In genomic region chr17:79350751-79351191, GRCm38 (mm10) we compare ENCODE assay signal across 12 mouse cellular contexts. TPM values are rescaled to one million over a fixed set of nuclear protein-coding genes. Genes with fewer than 3 reads are reported as not detected.
A peak's percentile ranks its signal among the peaks of the same experiment; 100 is the strongest.
DNase-seq lines count a peak whose midpoint lies in the region; ATAC-seq lines count a peak whose summit lies in the region.
"Had no signal": no experiment of that assay in that cellular context is flagged by ENCODE, and none has a peak within 500 bp of the region (broad histone marks: within the 10 kb centered on the region; RNA-seq: fewer than 3 reads in every experiment).

No protein-coding gene starts in this region.

- H3K4me1 ChIP-seq in heart, embryonic 12.5 days (replicated peaks) = peaks cover 62% of the 10 kb centered on the region
- H3K4me1 ChIP-seq in erythroblast, embryonic 14.5 days (ENCODE audit: control insufficient read depth) = peaks cover 82% of the 10 kb centered on the region
- peaks cover 82% of the 10 kb centered on the region for H3K4me1 ChIP-seq in liver, embryonic 15.5 days (replicated peaks)

- no peaks in the 10 kb centered on the region for H3K9me3 ChIP-seq in heart, embryonic 12.5 days (replicated peaks)
- no peaks in the 10 kb centered on the region for H3K9me3 ChIP-seq in erythroblast, embryonic 14.5 days (ENCODE audit: control insufficient read depth, low read length)
- no peaks in the 10 kb centered on the region for H3K9me3 ChIP-seq in liver, embryonic 15.5 days (replicated peaks)

- H3K27me3 ChIP-seq in heart, embryonic 12.5 days (replicated peaks) = no peaks in the 10 kb centered on the region
- H3K27me3 ChIP-seq in erythroblast, embryonic 14.5 days (ENCODE audit: control insufficient read depth) = peaks cover 4% of the 10 kb centered on the region
- H3K27me3 ChIP-seq in liver, embryonic 15.5 days = peaks cover 5% of the 10 kb centered on the region; the same call in 1 of the 2 replicates

- no peak for DNase-seq in heart, postnatal 25 days (ENCODE audit: low spot score)
- peak; percentile 71 for DNase-seq in 3T3-L1 (ENCODE audit: low read depth, low spot score)
- DNase-seq in layer of hippocampus, adult 9-11 months = no peak
- no peak for DNase-seq in cerebellum, postnatal 36 days
- DNase-seq in natural killer cell, adult 2 months (ENCODE audit: low spot score in 2 of 2) = no peak
- DNase-seq: cerebellum, postnatal 14 days had no signal

- ATAC-seq in heart, embryonic 12.5 days (ENCODE audit: insufficient number of reproducible peaks, low FRiP score) = peak; percentile 64
- ATAC-seq in liver, embryonic 15.5 days (ENCODE audit: insufficient read depth) = peak; percentile 85
- ATAC-seq: activated CD4-positive, CD25-positive, alpha-beta regulatory T cell, adult 4 months; forebrain, embryonic 16.5 days had no signal

- intact Hi-C loops in heart, postnatal 25 days (cut with DNase I) = loop anchor here (5.0 to 10.0 kb wide), 2 partner anchors 192 to 236 kb away; no protein-coding TSS in a partner anchor

- 17% methylated on average over 11 of the region's 11 CpGs for WGBS in heart, embryonic 12.5 days
- 20% methylated on average over 11 of the region's 11 CpGs for WGBS in liver, embryonic 15.5 days (ENCODE audit: insufficient replicate concordance)

- peak overlapping the region; percentile 53 for H3K27ac ChIP-seq in heart, embryonic 12.5 days (ENCODE audit: poor library complexity, severe bottlenecking)
- peak overlapping the region; percentile 93 for H3K27ac ChIP-seq in liver, embryonic 15.5 days (replicated peaks)
- H3K27ac ChIP-seq: left cerebral cortex, adult 2 months had no signal

- H3K36me3 ChIP-seq in heart, embryonic 12.5 days = peaks cover 9% of the 10 kb centered on the region
- H3K36me3 ChIP-seq in erythroblast, embryonic 14.5 days (ENCODE audit: control insufficient read depth) = peaks cover 78% of the 10 kb centered on the region
- peaks cover 64% of the 10 kb centered on the region for H3K36me3 ChIP-seq in liver, embryonic 15.5 days (replicated peaks)

- no peak overlapping the region for H3K4me3 ChIP-seq in heart, embryonic 12.5 days
- peak overlapping the region; percentile 73 for H3K4me3 ChIP-seq in erythroblast, embryonic 14.5 days (replicated peaks)
- H3K4me3 ChIP-seq in liver, embryonic 15.5 days (replicated peaks) = peak overlapping the region; percentile 77
- H3K4me3 ChIP-seq: left cerebral cortex, adult 2 months had no signal

- peak overlapping the region; percentile 15 for H3K4me2 ChIP-seq in heart, embryonic 12.5 days
- H3K4me2 ChIP-seq in liver, embryonic 15.5 days = peak overlapping the region; percentile 100

- 0 out of 2 replicates have a peak overlapping the region, but pooled peaks have one; percentile 11 for H3K9ac ChIP-seq in heart, embryonic 12.5 days
- peak overlapping the region; percentile 40 for H3K9ac ChIP-seq in liver, embryonic 15.5 days

RNA-seq across cellular contexts. Expression of gene Cdc42ep3, which starts 4.1 kb away (rescaled TPM):
- polyA plus RNA-seq in heart, embryonic 12.5 days (2016; fragmentation: Nextera tagmentation; extraction: Ambion mirVana) = 41.3 and 42.8 TPM in 2 replicates
- 10 to 100 TPM; 33.0 to 39.4 TPM for total RNA-seq in heart, postnatal 25 days (2021)
- 1.8 and 1.9 TPM in 2 replicates for polyA plus RNA-seq in erythroblast, embryonic 14.5 days (2012)
- polyA plus RNA-seq in liver, embryonic 15.5 days (2015; fragmentation: Nextera tagmentation; extraction: Ambion mirVana) = 60.0 and 62.2 TPM in 2 replicates

Comparison
In these comparisons a context has a peak if more than half of its experiments do, and no peak if none do; other contexts are left out.
1. RNA of gene Cdc42ep3, which starts 4.1 kb away (polyA plus RNA-seq): 60.0 to 62.2 TPM in liver, embryonic 15.5 days and 41.3 to 42.8 TPM in heart, embryonic 12.5 days; 1.8 to 1.9 TPM in erythroblast, embryonic 14.5 days; every median in the first group is over 10 times any median in the second.